Mouse (Mus musculus): Measurements from ENCODE around the gene Sec22a. TPM values are rescaled to one million over a fixed set of nuclear protein-coding genes. Genes with fewer than 3 reads are reported as not detected.

The Sec22a gene
- polyA plus RNA-seq, 1 experiment from 2014 or later: 20.0 TPM

GRCm38 (mm10) chr16:35287244-35287643 is 76.5 kb downstream of the Sec22a start:
- ATAC-seq (replicated peaks; ENCODE audit: low FRiP score): no peak

GRCm38 (mm10) chr16:35285821-35286220 is 77.9 kb downstream of the Sec22a start:
- H3K4me3 ChIP-seq (ENCODE audit: low read depth, low read length): no peak overlapping the region
- H3K9ac ChIP-seq (ENCODE audit: low read depth, low read length): no peak overlapping the region
- 75% methylated on average over 9 of the region's 9 CpGs for WGBS
- DNase-seq (ENCODE audit: low spot score) (no peak), ATAC-seq (replicated peaks; ENCODE audit: low FRiP score) (no peak)
- no peaks in the 10 kb centered on the region for H3K27me3 ChIP-seq (replicated peaks; ENCODE audit: control insufficient read depth, insufficient read depth, low read length)
- no peaks in the 10 kb centered on the region for H3K4me1 ChIP-seq (replicated peaks; ENCODE audit: control insufficient read depth, insufficient read depth, low read length)
- H3K27ac ChIP-seq (ENCODE audit: low read depth, low read length): no peak overlapping the region
- H3K9me3 ChIP-seq (ENCODE audit: control insufficient read depth, low read length): no peaks in the 10 kb centered on the region
- H3K36me3 ChIP-seq (ENCODE audit: control insufficient read depth, insufficient read depth, low read length): no peaks in the 10 kb centered on the region
- no peak overlapping the region for H3K4me2 ChIP-seq

More at GRCm38 (mm10) chr16:35287244-35287643, 76.5 kb downstream of the Sec22a start:
- Histone ChIP-seq H3K4me3 (ENCODE audit: low read depth, low read length) (no peak overlapping the region), H3K27me3 (replicated peaks; ENCODE audit: control insufficient read depth, insufficient read depth, low read length) (no peaks in the 10 kb centered on the region), H3K9ac (ENCODE audit: low read depth, low read length) (no peak overlapping the region), H3K4me2 (no peak overlapping the region), H3K27ac (ENCODE audit: low read depth, low read length) (no peak overlapping the region), H3K9me3 (ENCODE audit: control insufficient read depth, low read length) (no peaks in the 10 kb centered on the region), H3K4me1 (replicated peaks; ENCODE audit: control insufficient read depth, insufficient read depth, low read length) (no peaks in the 10 kb centered on the region), H3K36me3 (ENCODE audit: control insufficient read depth, insufficient read depth, low read length) (no peaks in the 10 kb centered on the region)
- 82% methylated on average over 5 of the region's 5 CpGs for WGBS
- DNase-seq (ENCODE audit: low spot score): no peak

GRCm38 (mm10) chr16:35282456-35282855 is 81.3 kb downstream of the Sec22a start:
- no peak overlapping the region for H3K4me3 ChIP-seq (ENCODE audit: low read depth, low read length)
- H3K9ac ChIP-seq (ENCODE audit: low read depth, low read length): no peak overlapping the region
- no peak overlapping the region for H3K4me2 ChIP-seq
- DNase-seq (ENCODE audit: low spot score) (no peak), ATAC-seq (replicated peaks; ENCODE audit: low FRiP score) (no peak)
- no peak overlapping the region for H3K27ac ChIP-seq (ENCODE audit: low read depth, low read length)
- no peaks in the 10 kb centered on the region for H3K9me3 ChIP-seq (ENCODE audit: control insufficient read depth, low read length)
- H3K4me1 ChIP-seq (replicated peaks; ENCODE audit: control insufficient read depth, insufficient read depth, low read length): no peaks in the 10 kb centered on the region
- WGBS: 84% methylated on average over 2 of the region's 2 CpGs
- no peaks in the 10 kb centered on the region for H3K27me3 ChIP-seq (replicated peaks; ENCODE audit: control insufficient read depth, insufficient read depth, low read length)
- no peaks in the 10 kb centered on the region for H3K36me3 ChIP-seq (ENCODE audit: control insufficient read depth, insufficient read depth, low read length)

DNA sequence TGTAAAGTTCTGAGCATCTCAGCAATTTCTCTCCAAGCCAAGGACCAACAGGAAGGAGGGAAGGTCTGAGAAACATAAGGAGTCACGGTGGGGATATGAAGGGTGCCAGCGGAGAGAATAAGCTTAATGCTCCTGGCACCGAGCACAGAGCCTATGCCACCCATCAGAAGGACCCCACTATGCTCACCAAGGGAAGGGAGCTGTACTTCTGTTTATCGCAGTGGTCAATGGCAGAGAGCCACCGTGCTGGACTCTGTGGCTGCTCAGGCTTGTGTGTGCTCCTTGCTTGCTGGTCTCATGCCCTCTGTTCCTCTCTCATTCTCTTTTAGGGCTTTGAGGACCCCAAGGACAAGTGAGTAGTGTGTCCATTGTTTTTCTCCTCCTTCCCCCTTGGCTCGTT is 85.6 kb downstream of the Sec22a start:
- DNase-seq (ENCODE audit: low spot score) (no peak), ATAC-seq (replicated peaks; ENCODE audit: low FRiP score) (no peak)
- H3K27ac ChIP-seq (ENCODE audit: low read depth, low read length): no peak overlapping the region
- H3K4me2 ChIP-seq: no peak overlapping the region
- peaks cover 11% of the 10 kb centered on the region; the same call in 1 of the 2 replicates for H3K27me3 ChIP-seq (replicated peaks; ENCODE audit: control insufficient read depth, insufficient read depth, low read length)
- H3K4me3 ChIP-seq (ENCODE audit: low read depth, low read length): no peak overlapping the region
- no peaks in the 10 kb centered on the region for H3K36me3 ChIP-seq (ENCODE audit: control insufficient read depth, insufficient read depth, low read length)
- H3K4me1 ChIP-seq (replicated peaks; ENCODE audit: control insufficient read depth, insufficient read depth, low read length): no peaks in the 10 kb centered on the region
- no peaks in the 10 kb centered on the region for H3K9me3 ChIP-seq (ENCODE audit: control insufficient read depth, low read length)
- no peak overlapping the region for H3K9ac ChIP-seq (ENCODE audit: low read depth, low read length)
- 73% methylated on average over 6 of the region's 6 CpGs for WGBS

GRCm38 (mm10) chr16:35272417-35272816 is 91.3 kb downstream of the Sec22a start:
- H3K4me3 ChIP-seq (ENCODE audit: low read depth, low read length): no peak overlapping the region
- no peaks in the 10 kb centered on the region for H3K4me1 ChIP-seq (replicated peaks; ENCODE audit: control insufficient read depth, insufficient read depth, low read length)
- no peaks in the 10 kb centered on the region for H3K36me3 ChIP-seq (ENCODE audit: control insufficient read depth, insufficient read depth, low read length)
- no peak overlapping the region for H3K9ac ChIP-seq (ENCODE audit: low read depth, low read length)
- H3K27me3 ChIP-seq (replicated peaks; ENCODE audit: control insufficient read depth, insufficient read depth, low read length): peaks cover 14% of the 10 kb centered on the region
- no peak overlapping the region for H3K4me2 ChIP-seq
- H3K9me3 ChIP-seq (ENCODE audit: control insufficient read depth, low read length): no peaks in the 10 kb centered on the region
- DNase-seq (ENCODE audit: low spot score) (no peak), ATAC-seq (replicated peaks; ENCODE audit: low FRiP score) (no peak)
- whole genome bisulfite sequencing: 45% methylated on average over 4 of the region's 4 CpGs
- no peak overlapping the region for H3K27ac ChIP-seq (ENCODE audit: low read depth, low read length)

GRCm38 (mm10) chr16:35271572-35271971 is 92.1 kb downstream of the Sec22a start:
- no peaks in the 10 kb centered on the region for H3K4me1 ChIP-seq (replicated peaks; ENCODE audit: control insufficient read depth, insufficient read depth, low read length)
- ATAC-seq (replicated peaks; ENCODE audit: low FRiP score) (no peak), DNase-seq (ENCODE audit: low spot score) (no peak)
- no peaks in the 10 kb centered on the region for H3K36me3 ChIP-seq (ENCODE audit: control insufficient read depth, insufficient read depth, low read length)
- H3K27ac ChIP-seq (ENCODE audit: low read depth, low read length): no peak overlapping the region
- H3K4me2 ChIP-seq: no peak overlapping the region
- WGBS: 53% methylated on average over 4 of the region's 4 CpGs
- peaks cover 14% of the 10 kb centered on the region for H3K27me3 ChIP-seq (replicated peaks; ENCODE audit: control insufficient read depth, insufficient read depth, low read length)
- no peak overlapping the region for H3K9ac ChIP-seq (ENCODE audit: low read depth, low read length)
- no peak overlapping the region for H3K4me3 ChIP-seq (ENCODE audit: low read depth, low read length)
- no peaks in the 10 kb centered on the region for H3K9me3 ChIP-seq (ENCODE audit: control insufficient read depth, low read length)

DNA sequence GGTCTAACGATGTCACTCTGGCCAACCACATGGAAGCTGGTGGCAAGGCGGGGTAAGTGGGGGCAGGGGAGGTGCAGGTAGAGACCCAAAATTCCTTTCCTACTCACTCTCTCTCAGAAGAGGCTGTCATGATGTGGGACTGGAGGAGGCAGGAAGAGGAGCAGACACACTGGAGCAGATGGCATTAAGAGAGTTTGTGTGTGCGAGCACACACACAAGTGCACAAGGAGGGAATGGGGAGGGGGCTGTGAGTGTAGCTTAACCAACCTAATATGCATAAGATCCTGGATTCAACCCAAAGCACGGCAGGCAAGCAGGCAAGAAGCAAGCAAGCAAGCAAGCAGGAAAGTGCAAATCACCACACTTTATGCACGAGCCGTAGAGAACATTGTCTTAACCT is 92.8 kb downstream of the Sec22a start:
- Histone ChIP-seq H3K9me3 (ENCODE audit: control insufficient read depth, low read length) (no peaks in the 10 kb centered on the region), H3K27ac (ENCODE audit: low read depth, low read length) (no peak overlapping the region), H3K4me3 (ENCODE audit: low read depth, low read length) (no peak overlapping the region), H3K27me3 (replicated peaks; ENCODE audit: control insufficient read depth, insufficient read depth, low read length) (peaks cover 12% of the 10 kb centered on the region), H3K36me3 (ENCODE audit: control insufficient read depth, insufficient read depth, low read length) (no peaks in the 10 kb centered on the region), H3K4me2 (no peak overlapping the region), H3K4me1 (replicated peaks; ENCODE audit: control insufficient read depth, insufficient read depth, low read length) (no peaks in the 10 kb centered on the region), H3K9ac (ENCODE audit: low read depth, low read length) (no peak overlapping the region)
- DNase-seq (ENCODE audit: low spot score): no peak
- 70% methylated on average over 6 of the region's 6 CpGs for WGBS
- ATAC-seq (replicated peaks; ENCODE audit: low FRiP score): no peak

GRCm38 (mm10) chr16:35270353-35270934 is 93.3 kb downstream of the Sec22a start:
- Histone ChIP-seq H3K36me3 (ENCODE audit: control insufficient read depth, insufficient read depth, low read length) (no peaks in the 10 kb centered on the region), H3K4me1 (replicated peaks; ENCODE audit: control insufficient read depth, insufficient read depth, low read length) (no peaks in the 10 kb centered on the region), H3K27ac (ENCODE audit: low read depth, low read length) (no peak overlapping the region), H3K27me3 (replicated peaks; ENCODE audit: control insufficient read depth, insufficient read depth, low read length) (peaks cover 10% of the 10 kb centered on the region), H3K4me3 (ENCODE audit: low read depth, low read length) (no peak overlapping the region), H3K9ac (ENCODE audit: low read depth, low read length) (no peak overlapping the region), H3K4me2 (no peak overlapping the region), H3K9me3 (ENCODE audit: control insufficient read depth, low read length) (no peaks in the 10 kb centered on the region)
- ATAC-seq (replicated peaks; ENCODE audit: low FRiP score): peak; percentile 45; the same call in 1 of the 2 replicates
- DNase-seq (ENCODE audit: low spot score): peak; percentile 59
- 42% methylated on average over 10 of the region's 10 CpGs for WGBS
